Mouse (Mus musculus): ENCODE data around the gene Snx12.
A peak's percentile ranks its signal among the peaks of the same experiment; 100 is the strongest.

Snx12 gene

GRCm38 (mm10) chrX:101221834-101222795 lies at the start of gene Snx12:
Gene Snx12 (minus strand): TSS chrX:101222563.
- DNase-seq (ENCODE audit: low spot score): peak; percentile 89

GRCm38 (mm10) chrX:101268755-101269124 lies 46.4 kb upstream of the Snx12 start, which contains the start of gene Gm20489:
Gene Gm20489 (minus strand): TSS chrX:101269023.
- no peak for DNase-seq (ENCODE audit: low spot score)

GRCm38 (mm10) chrX:101268025-101268754 lies 45.8 kb upstream of the Snx12 start, which contains the start of gene Il2rg:
Gene Il2rg (minus strand): TSS chrX:101268255.
- peak; percentile 55 for DNase-seq (ENCODE audit: low spot score)

GRCm38 (mm10) chrX:101266631-101267030 lies 44.3 kb upstream of the Snx12 start:
- DNase-seq (ENCODE audit: low spot score): no peak

- no peak for DNase-seq (ENCODE audit: low spot score)
Measured at GRCm38 (mm10) chrX:101263892-101264291, 41.5 kb upstream of the Snx12 start, which contains the start of gene Gm614. Gene Gm614 (minus strand): TSS chrX:101263992.

- DNase-seq (ENCODE audit: low spot score): no peak
Measured at GRCm38 (mm10) chrX:101260441-101261325, 38.3 kb upstream of the Snx12 start.

GRCm38 (mm10) chrX:101256603-101257002 lies 34.2 kb upstream of the Snx12 start:
- no peak for DNase-seq (ENCODE audit: low spot score)

- DNase-seq (ENCODE audit: low spot score): no peak
Measured at GRCm38 (mm10) chrX:101254740-101255139, 32.4 kb upstream of the Snx12 start.

GRCm38 (mm10) chrX:101253952-101254729 lies 31.8 kb upstream of the Snx12 start, which contains the start of gene Foxo4:
Gene Foxo4 (plus strand): TSS chrX:101254528.
- DNase-seq (ENCODE audit: low spot score): peak; percentile 92

- no peak for DNase-seq (ENCODE audit: low spot score)
Measured at GRCm38 (mm10) chrX:101245011-101245410, 22.6 kb upstream of the Snx12 start.

- DNase-seq (ENCODE audit: low spot score): no peak
Measured at GRCm38 (mm10) chrX:101222796-101223162, 416 bp upstream of the Snx12 start.

GRCm38 (mm10) chrX:101189285-101189684 lies 33.1 kb downstream of the Snx12 start:
- no peak for DNase-seq (ENCODE audit: low spot score)

GRCm38 (mm10) chrX:101187647-101188046 lies 34.7 kb downstream of the Snx12 start:
- DNase-seq (ENCODE audit: low spot score): no peak

- no peak for DNase-seq (ENCODE audit: low spot score)
Measured at GRCm38 (mm10) chrX:101173388-101173787, 49.0 kb downstream of the Snx12 start.

GRCm38 (mm10) chrX:101168425-101168824 lies 53.9 kb downstream of the Snx12 start:
- no peak for DNase-seq (ENCODE audit: low spot score)

- DNase-seq (ENCODE audit: low spot score): no peak
Measured at GRCm38 (mm10) chrX:101163739-101164138, 58.6 kb downstream of the Snx12 start.

- DNase-seq (ENCODE audit: low spot score): no peak
Measured at GRCm38 (mm10) chrX:101163278-101163677, 59.1 kb downstream of the Snx12 start.

- no peak for DNase-seq (ENCODE audit: low spot score)
Measured at GRCm38 (mm10) chrX:101162532-101162931, 59.8 kb downstream of the Snx12 start.

- peak; percentile 9 for DNase-seq (ENCODE audit: low spot score)
Measured at GRCm38 (mm10) chrX:101157488-101157887, 64.9 kb downstream of the Snx12 start.

GRCm38 (mm10) chrX:101156369-101156768 lies 66.0 kb downstream of the Snx12 start:
- DNase-seq (ENCODE audit: low spot score): no peak

GRCm38 (mm10) chrX:101147506-101147905 lies 74.9 kb downstream of the Snx12 start:
- DNase-seq (ENCODE audit: low spot score): no peak

Data from lung, postnatal 25 days (tissue).